Mouse (Mus musculus) heart, postnatal 36 days (tissue): ENCODE results near the gene Acat3. TPM values are rescaled to one million over a fixed set of nuclear protein-coding genes. Genes with fewer than 3 reads are reported as not detected.
A peak's percentile ranks its signal among the peaks of the same experiment; 100 is the strongest.
"Not testable (repeated sequence)": the region's sequence is repeated elsewhere in the genome, so short reads cannot be mapped to it uniquely, and the experiment has no call there.

Experiments
- DNase-seq, 2 experiments: peaks; one replicate each; pipeline ENCODE4 v3.0.0; 2021 to 2022
- intact Hi-C: fragments of 180-260 bp; cut with DNase I; formaldehyde crosslinking; loops from one replicate; pipeline ENCODE4 v1.15.1; 2025
- total RNA-seq, 2 experiments: library from RNA; stranded (reverse); gene quantifications; 2 replicates each; pipeline ENCODE4 v1.2.3; 2021

The Acat3 gene
- total RNA-seq, 2 experiments from 2014 or later, result 0.17 TPM; not detected in 1

DNA sequence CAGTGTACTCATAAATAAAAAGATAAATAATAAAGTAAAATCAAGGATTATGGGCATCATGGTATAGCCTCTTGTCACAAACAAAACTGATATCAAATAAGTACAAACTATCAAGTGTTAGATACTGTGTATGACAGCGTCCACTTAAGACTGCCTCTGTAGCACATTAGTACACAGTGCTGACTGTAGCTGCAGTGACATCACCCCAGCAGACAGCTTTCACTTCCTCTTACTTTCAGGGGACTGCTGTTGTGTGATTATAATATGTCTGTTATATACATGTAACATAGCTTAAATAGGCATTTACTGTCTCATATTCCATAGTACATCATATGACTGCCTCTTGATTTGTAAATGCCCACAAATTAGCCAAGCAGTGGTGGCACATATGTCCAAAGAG lies 19.3 kb downstream of the Acat3 start:
- no peak for DNase-seq
- intact Hi-C loops, result no loop called here

DNA sequence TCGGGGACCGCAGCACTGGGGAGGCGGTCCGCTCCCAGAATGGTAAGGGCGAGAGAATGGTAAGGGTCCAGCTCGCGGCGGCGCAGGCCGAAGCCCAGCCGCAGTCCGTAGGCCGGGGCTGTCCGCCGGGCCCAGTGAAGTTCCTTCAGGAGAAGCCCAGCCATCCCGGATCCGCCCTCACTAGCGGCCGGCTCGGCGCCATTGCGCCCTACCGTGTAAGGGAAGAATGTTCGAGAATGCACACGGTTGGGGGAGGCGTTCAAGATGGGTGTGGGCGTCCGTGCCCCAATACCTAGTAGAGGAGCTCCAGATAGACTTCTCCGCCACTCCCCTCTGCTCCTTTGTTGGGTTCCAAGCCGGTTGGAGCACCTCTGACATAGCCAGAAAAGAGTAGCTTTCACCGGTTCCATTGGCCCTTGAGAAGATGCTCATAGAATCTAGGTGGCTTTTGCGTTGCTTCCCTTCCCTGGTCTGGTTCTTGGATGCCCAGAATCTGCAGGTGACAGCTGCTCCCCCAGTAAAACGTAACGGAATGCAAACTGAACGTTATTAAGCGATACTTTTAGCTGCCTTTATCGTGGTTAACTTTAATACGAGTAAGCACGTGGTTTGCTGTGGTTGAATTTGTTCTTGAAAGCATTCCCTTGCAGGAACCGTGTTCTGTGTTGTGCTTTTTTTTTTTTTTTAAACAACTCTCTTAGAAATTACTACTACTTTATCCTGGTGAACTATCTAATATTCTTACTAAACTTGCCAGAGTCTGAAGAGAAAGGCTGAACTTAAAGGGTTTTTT lies 23.6 kb downstream of the Acat3 start:
- intact Hi-C loops, result loop anchor here (1.0 to 5.0 kb wide), 4 partner anchors 36 to 91 kb away; partner anchors contain the start of genes Acat2 and Sod2
- no peak for DNase-seq

DNA sequence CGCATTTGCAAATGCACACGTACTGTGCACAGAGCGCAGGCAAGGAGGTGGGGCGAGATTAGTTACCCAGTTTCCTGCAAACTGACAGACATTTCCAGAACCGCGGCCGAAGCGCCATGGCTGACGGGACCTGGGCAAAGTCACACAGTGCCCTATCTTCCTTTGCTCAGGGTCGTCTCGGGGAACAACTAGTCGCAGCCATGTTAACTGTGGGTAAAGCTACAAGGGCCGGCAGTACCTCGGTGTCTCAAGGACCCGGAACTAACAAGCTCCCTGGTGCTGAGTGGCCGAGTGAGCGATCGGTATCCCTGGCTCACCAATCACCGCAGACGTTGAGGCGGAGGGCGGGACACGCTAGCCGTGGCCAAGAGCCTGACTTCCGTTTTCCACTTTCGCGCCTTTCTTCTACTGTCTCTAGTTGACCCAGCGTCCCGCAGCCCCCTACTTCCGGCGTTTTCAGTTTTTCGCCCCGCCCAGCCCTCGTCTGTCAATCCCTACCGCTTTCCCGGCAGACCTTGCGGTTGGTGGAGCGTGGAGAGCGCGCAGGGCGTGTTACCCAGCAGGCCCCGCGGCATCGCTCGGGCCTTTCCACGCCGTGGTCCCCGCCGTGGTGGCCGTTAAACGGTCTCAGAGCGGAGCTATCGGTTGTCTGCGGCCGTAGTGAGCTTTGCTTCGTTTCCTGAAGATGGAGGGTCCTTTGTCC lies 24.4 kb downstream of the Acat3 start, which contains the start of gene Mrpl18:
TSS of gene Mrpl18 (minus strand) at position 465 of the 703 bp plus-strand sequence.
- peak; percentile 95 to 96 for DNase-seq
- intact Hi-C loops, result loop anchor here (1.0 to 5.0 kb wide), 4 partner anchors 35 to 91 kb away; partner anchors contain the start of genes Acat2 and Sod2

DNA sequence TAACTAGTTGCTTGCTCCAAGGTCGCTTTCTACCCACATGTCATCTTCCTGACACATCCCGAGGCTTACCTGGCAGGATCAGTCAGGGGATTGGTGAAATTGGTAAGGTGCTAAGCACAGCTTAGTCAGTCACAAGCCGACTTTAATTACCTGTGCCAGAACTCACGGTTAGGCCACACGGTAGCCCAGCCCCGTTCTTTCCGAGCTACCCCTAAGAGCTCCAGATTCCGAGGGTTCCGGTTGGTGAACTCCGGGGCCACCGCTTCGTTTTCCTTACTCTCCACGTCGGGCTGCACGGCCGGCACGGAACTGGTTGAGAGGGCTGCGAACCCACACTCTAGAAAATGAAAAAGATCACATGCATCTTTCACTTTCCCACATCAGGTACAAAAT lies 24.9 kb downstream of the Acat3 start, which contains the start of gene Tcp1:
TSS of gene Tcp1 (plus strand) at position 214 of the 393 bp plus-strand sequence.
- DNase-seq, result no peak

DNA sequence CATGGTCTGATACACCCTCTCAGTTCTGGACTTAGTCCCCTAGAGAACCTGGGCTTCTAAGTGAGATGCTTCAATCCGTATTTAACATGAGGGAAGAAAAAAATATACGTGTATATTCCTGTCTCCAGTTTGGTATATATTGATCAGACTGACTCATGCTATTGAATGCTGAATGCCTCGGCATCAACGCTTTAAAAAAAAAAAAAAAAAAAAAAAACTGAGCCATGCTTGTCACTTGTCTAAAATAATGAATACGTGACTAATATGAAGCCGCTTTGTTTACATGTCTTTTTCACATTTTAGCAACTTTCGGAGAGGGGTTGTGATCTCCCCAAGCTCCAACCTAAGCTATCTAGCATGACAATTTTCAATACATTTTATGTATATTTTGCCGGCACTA lies 30.0 kb downstream of the Acat3 start:
- intact Hi-C loops, result no loop called here
- no peak for DNase-seq

More for the DNA sequence above, 24.9 kb downstream of the Acat3 start, which contains the start of gene Tcp1:
- intact Hi-C loops, result loop anchor here (5.0 kb wide), 2 partner anchors 47 to 92 kb away; partner anchors contain the start of genes Acat2 and Sod2

DNA sequence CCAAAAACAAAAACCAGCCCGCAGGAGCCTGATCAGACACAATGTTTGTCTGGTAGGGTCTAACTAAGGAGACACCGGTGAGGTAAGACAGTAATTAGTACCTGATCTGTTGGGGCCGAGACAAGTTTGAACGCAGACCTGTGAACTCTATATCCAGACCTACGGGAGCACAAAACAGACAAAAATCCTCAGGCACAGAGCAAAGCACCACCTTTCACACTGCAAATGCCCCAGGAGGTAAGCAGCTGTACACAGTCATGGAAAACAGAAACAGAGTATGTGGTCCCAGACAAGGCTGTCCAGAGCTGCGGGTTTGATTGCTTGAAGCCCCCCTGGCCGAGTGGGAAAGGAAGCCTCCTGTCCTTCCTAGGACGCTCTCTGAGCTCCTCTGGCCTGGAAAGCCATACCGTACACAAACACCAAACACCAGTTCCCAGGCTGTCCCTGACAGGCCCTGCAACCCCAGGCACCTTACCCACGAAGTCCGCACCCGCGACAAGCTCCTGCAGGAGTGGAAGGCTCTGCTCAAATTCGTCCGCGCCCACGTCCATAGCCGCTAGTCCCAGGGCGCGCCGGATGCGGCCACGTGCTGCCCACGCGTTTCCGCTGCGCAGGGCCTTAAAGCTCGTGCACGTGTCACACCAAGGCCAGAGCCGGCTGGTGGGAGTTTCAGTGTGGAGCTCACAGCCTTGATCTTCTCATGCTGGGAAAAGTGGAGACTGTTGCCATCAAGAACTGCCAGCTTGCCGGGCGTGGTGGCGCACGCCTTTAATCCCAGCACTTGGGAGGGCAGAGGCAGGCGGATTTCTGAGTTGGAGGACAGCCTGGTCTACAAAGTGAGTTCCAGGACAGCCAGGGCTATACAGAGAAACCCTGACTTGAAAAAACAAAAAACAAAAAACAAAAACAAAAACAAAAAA lies 30.8 kb downstream of the Acat3 start, which contains the start of gene Pnldc1:
TSS of gene Pnldc1 (minus strand) at position 870 of the 920 bp plus-strand sequence.
- intact Hi-C loops, result no loop called here
- no peak for DNase-seq

DNA sequence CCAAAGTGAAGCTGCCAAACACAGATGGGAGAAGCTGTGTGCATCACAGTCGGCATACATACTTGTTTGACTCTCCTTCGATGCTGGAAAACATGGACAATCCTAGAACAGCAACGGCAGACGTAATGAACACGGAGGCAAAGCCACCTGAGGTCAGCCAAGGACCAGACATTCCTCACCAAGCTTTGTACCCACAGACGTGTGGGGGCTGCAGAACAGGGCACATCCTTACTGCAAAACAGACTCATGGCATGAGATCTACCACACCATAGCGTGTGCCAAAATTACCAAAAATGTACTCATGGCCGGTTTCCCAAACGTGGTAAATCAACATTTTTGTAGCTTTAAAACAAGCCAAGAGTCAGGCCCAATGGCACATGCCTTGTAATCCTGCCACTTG lies 34.0 kb downstream of the Acat3 start:
- intact Hi-C loops, result no loop called here
- no peak for DNase-seq

DNA sequence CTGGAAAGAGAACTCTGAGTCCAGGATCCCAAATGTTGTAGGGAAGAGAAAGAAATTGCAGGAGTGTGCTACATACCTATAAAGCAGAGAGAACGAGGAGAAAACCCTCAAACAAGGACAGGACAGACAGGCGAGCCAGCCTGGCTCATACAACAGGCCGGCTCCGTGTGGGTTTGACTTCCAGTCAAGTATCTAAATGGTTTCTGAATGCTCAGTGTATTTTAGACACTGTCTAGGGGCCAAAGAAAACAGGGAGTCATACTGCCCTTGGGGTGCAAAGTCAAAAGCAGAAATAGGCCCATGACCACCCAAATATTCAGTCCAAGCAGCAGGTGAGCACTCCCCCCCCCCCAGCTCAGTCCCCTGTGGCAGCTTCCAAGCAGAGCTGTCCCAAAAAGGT lies 34.6 kb downstream of the Acat3 start:
- DNase-seq, result no peak
- intact Hi-C loops, result no loop called here

DNA sequence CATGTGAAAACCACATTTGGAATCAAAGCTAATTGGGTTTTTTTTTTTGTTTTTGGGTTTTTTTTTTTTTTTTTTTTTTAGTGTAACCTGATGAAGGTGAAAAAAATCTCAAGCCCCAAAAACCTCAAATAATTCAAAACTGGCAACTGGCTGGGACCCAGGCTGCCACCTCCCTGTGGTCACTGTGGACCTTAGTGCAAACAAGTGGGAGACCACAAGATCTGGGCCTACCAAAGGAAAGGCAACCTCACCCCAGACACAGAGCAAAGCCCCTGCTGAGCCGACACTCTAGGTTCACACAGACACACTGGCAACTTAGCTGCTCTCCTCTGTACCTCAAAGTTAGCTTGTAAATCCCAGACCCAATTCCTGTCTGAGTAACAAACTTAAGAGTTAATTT lies 36.1 kb downstream of the Acat3 start:
- DNase-seq, result no peak
- intact Hi-C loops, result no loop called here

DNA sequence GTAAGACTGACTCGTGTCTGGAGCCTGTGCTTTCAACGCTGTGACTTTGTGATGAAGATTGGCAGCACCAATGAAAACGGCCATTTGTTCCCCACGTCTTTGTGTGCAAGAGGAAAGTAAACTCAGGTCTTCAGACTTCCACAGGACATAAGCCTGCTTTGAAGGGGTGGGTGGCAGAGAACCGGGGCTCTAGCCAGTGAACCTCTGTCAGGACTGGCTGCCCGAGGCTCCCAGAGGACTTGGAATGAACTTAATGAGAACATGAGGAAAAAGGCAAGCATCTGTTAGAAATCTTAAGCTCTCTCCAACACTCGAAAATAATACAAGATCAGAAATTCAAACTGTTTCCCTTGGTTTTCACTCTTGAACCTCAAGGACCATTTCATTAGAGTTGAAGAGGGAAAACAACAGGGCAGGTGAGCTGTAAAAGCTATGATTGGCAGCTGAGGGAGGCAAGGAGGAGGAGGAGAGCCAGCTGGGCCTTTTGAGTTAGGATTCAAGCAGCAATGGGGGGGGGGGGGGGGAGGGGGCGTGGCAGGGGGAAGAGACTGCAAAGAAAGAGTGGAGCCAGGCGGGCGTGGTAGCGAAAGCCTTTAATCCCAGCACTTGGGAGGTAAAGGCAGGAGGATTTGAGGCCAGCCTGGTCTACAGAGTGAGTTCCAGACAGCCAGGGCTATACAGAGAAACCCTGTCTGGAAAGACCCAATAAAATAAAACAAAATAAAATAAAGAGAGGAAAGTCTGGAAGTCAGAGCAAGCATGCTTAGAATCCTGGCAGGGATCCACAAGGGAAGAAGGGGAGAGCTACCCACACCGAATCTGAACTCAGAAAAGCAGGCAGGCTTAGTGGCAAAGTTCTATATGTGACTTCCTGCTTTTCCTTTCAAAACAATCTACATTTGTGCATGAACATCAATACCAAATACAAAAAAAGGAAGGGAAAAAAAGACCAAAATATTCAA lies 36.7 kb downstream of the Acat3 start:
- no peak for DNase-seq
- intact Hi-C loops, result no loop called here

DNA sequence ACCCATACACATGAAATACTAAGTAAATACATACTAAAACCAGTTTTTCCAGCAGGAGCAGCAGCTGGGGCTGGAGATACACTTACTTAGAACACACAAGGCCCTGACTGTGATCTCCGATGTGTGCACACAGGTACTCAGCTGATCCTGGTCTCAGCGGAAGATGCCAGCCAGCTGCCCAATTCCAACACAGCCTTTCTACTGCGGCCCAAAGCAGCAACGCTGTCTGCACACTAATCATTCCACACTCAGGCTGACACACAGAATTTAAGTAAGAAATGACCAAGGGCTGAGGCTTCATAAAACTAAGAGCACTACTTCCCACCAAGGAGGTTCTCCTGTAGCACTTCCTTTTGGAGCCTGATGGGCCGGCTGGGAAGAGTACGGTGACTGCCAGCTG lies 38.1 kb downstream of the Acat3 start:
- intact Hi-C loops, result no loop called here

DNA sequence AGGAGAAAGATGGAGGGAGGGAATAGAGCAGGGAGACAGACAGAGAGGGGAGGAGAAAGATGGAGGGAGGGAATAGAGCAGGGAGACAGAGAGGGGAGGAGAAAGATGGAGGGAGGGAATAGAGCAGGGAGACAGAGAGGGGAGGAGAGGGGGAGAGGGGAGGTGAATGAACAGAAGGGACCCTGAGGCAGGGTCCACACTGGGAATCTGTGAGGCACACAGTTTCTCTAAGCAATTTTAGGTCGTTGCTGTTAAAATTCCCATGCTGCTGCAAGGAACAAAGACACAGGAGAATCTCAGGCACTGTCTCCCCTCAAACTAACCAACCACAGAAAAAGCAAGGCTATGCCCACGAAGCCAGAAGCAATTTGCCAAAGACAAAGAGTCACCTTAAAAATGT lies 41.8 kb downstream of the Acat3 start:
- DNase-seq, intact Hi-C loops: not testable (repeated sequence)

More for the DNA sequence above, 38.1 kb downstream of the Acat3 start:
- no peak for DNase-seq

DNA sequence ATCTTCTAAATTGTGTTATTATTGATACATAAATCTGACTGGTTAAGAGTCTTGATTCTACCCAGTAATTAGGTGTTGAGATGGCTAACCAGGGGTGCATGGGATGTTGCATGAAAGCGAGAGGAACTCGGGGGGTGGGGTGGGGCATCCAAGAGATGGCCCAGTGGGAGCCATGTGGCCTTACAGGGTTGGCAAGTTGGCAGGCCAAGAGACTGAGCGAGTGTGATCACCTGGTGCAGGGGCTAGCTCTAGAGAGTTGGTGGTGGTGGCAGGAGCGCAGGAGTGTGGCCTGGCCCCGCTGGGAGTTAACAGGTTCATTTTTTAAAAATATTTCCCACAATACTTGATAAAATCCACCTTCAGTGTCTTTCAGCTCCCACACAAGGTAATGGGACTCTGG lies 42.7 kb downstream of the Acat3 start:
- DNase-seq, result no peak
- intact Hi-C loops, result no loop called here

DNA sequence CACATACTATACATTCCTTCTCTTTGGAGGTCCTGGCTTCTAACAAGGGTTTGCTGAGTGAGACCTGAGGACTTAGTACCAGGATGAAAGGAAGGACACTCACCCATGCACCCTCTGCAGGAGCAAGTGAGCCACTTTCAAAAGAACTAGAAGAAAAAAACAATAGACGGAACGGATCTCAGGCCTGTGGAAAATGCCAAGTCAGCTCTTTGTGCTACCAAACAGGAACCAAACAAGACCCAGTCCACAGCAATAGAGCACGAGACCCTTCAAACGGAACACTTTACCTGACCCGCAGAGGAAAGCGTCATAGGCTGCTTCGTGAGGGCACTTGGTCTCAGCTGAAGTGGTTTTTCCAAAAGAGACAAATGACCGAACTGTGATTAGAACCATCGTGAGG lies 48.4 kb downstream of the Acat3 start:
- no peak for DNase-seq
- intact Hi-C loops, result no loop called here

DNA sequence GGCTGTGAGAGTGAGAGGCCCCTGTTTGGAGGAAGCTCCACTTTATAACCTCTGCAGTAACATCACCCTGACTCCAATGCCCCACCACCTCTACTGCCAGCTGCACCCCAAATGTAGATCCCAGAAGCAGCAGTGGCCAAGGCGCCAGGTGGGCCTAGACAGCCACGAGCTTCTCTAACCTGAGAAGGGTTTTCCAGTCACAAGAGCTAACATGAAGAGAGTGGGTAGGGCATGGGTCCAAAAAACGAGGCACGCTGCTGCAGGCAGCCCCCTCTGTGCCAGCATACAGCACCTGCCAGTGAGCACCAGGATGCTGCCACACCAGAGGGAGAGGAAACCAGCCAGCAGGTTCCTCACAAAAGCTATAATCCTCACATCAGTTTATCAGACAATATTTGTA lies 49.3 kb downstream of the Acat3 start:
- intact Hi-C loops, result no loop called here
- no peak for DNase-seq

DNA sequence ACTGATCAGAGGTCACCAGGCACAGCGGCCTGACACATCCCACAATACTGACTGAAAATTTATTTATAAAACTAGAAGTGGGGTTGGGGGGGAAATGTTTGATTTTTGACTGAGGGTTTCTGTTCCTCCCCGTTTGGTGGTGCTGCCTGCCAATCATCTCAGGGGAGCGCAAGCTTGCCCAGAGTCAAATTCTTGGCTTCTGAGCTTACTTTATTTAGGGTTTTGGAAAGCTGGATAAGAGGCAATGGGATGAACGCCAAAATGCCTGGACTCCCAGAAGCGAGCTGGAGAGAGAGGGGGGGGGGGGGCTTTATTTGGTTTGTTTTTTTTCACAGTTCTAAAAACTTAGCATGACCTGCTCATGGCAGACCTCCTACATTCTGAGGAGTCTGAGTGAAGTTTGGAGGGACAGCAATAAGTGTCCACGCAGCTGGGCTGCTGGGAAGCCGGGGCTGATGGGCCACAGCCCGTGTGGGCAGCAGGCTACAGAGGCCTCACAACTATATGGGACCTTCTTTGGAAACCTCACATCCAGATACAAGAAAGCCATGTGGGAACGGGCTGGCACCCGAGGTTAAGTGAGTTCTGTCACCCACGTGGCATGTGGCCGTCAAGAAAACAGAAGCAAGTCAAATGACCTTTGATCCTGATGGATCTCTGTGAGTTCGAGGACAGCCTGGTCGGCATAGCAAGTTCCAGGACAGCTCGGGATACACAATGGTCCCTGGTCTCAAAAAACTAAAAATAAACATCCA lies 53.2 kb downstream of the Acat3 start:
- intact Hi-C loops, result no loop called here
- DNase-seq, result peak; percentile 15 to 39

DNA sequence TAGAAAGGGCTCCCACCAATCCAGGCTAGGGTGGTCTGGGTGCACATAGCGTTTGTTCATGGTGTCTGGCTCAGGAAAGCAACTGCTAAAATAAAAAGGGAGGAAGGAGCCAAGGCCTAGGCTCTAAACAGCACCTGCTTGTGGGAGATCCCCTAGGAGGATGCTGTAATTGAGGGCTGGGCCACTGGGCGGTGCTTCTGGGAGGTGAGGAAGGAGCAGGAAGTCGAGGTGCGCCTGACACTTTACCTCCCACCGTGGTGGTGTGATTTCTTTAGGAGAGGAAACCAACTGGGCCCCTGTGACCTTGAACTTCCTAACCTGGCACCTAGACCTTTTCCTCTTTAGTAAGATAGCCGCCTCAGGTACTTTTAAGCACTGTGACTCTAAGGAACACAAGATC lies 53.8 kb downstream of the Acat3 start:
- peak in 1 of 2 experiments; percentile 11 for DNase-seq
- intact Hi-C loops, result loop anchor here (1.0 kb wide), 1 partner anchor 26 kb away; no protein-coding TSS in a partner anchor

DNA sequence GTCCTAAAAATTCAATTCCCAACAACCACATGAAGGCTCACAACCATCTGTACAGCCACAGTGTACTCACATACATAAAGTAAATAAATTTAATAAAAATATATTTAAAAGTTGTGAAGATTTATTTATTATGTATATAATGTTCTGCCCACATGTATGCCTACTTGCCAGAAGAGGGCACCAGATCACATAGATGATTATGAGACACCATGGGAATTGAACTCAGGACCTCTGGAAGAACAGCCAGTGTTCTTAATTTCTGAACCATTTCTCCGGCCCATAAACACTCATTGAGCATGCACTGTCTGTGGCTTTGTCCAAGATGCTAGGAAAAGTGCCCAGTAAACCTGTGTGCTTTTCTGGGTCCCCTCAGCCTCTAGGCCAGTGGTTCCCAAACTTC lies 59.2 kb downstream of the Acat3 start:
- intact Hi-C loops, result loop anchor here (2.0 kb wide), 2 partner anchors 36 to 130 kb away; partner anchors contain the start of gene Mrpl18
- no peak for DNase-seq
